Mouse (Mus musculus): ENCODE measurements at regions not wholly inside any gene's neighbourhood (a gene's known extent, or its start where the extent isn't known, plus 50 kb on each side); places are given as distances from the start of the nearest gene placed in this dataset.

DNA sequence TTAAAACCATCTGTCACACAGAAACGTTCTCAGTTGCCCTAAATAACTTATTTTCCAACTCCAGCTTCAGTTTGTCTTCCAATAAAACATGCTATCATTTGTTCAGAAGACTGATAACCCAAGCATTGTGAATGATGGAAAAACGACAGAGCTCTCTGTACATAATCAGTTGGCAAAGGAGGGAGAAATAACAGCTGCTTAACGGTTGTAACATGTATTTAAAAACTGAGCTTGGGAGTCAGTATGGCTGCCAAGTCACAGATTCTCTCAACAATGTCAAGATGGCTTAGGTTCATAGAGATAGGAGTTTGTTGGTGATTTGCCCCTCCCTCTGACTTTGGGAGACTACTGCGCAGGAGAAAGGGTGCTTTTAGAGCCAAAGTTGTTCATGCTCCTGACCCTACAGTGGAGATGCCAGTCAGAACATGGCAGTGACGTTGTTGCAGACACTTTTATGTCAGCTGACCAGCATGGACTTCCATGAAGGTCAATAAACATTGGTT lies 140.2 kb downstream of the Qpct start:
- Histone ChIP-seq H3K4me1 (no peaks in the 10 kb centered on the region), H3K27ac (replicated peaks) (no peak overlapping the region), H3K27me3 (replicated peaks; ENCODE audit: low read depth, poor library complexity, severe bottlenecking) (no peaks in the 10 kb centered on the region), H3K36me3 (replicated peaks) (no peaks in the 10 kb centered on the region), H3K9me3 (no peaks in the 10 kb centered on the region), H3K4me3 (no peak overlapping the region)
- DNase-seq (ENCODE audit: low spot score): no peak
- 74% methylated on average over 5 of the region's 5 CpGs for WGBS

DNA sequence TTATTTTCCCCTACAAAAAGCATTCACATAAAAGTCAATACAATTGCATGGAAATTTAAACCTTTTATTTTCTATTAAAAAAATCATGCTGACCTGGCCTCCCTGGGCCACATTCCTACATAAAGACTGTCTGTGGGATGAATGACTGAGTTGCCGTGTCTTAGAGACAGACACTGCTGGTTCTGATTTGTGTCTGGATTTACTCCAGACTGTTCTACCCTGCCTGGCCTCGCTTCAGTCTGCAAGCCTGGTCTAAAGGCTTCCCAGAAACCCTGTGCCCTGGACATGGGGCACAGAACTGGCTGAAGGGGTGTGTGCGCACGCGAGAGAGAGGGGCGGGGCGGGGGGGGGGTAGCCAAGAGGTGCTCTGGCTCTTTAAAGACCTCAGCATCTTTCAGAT lies 136.6 kb downstream of the Qpct start:
- Histone ChIP-seq H3K9me3 (no peaks in the 10 kb centered on the region), H3K27me3 (replicated peaks; ENCODE audit: low read depth, poor library complexity, severe bottlenecking) (no peaks in the 10 kb centered on the region), H3K27ac (replicated peaks) (no peak overlapping the region), H3K4me1 (no peaks in the 10 kb centered on the region), H3K4me3 (no peak overlapping the region), H3K36me3 (replicated peaks) (no peaks in the 10 kb centered on the region)
- no peak for DNase-seq (ENCODE audit: low spot score)
- whole genome bisulfite sequencing: 78% methylated on average over 7 of the region's 7 CpGs

- Histone ChIP-seq H3K4me1 (peaks cover 5% of the 10 kb centered on the region; the same call in 1 of the 2 replicates), H3K36me3 (replicated peaks) (no peaks in the 10 kb centered on the region), H3K27me3 (replicated peaks; ENCODE audit: low read depth, poor library complexity, severe bottlenecking) (no peaks in the 10 kb centered on the region), H3K27ac (replicated peaks) (no peak overlapping the region), H3K4me3 (no peak overlapping the region), H3K9me3 (no peaks in the 10 kb centered on the region)
- DNase-seq (ENCODE audit: low spot score): no peak
- 84% methylated on average over 3 of the region's 3 CpGs for WGBS
Observed at GRCm38 (mm10) chr17:79180277-79181130, 128.8 kb downstream of the Qpct start.

GRCm38 (mm10) chr17:79177259-79177658 lies 125.6 kb downstream of the Qpct start:
- Histone ChIP-seq H3K27ac (replicated peaks) (no peak overlapping the region), H3K9me3 (no peaks in the 10 kb centered on the region), H3K4me3 (no peak overlapping the region), H3K4me1 (peaks cover 5% of the 10 kb centered on the region), H3K27me3 (replicated peaks; ENCODE audit: low read depth, poor library complexity, severe bottlenecking) (no peaks in the 10 kb centered on the region), H3K36me3 (replicated peaks) (no peaks in the 10 kb centered on the region)
- WGBS: 91% methylated on average over 3 of the region's 3 CpGs
- no peak for DNase-seq (ENCODE audit: low spot score)

DNA sequence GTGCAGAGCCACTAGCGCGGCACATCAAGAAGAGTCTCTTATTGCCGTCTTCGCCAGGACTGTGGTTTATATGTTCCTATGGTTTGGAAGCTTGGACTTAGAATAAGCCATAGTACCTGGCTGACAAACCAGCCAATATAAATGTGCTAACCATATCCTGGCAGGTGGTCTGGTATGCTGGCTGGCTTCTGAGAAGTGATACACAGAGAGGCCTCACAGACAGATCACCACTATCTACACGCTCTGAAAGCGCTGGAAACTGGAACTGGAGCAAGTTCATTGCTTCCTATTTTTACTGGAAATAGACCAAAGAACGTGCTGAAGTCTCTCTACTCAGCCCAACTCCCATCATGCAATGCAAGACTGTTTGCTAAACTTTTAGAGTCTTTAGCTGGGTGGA lies 124.7 kb downstream of the Qpct start:
- 93% methylated on average over 7 of the region's 7 CpGs for WGBS
- H3K27me3 ChIP-seq (replicated peaks; ENCODE audit: low read depth, poor library complexity, severe bottlenecking): no peaks in the 10 kb centered on the region
- no peak for DNase-seq (ENCODE audit: low spot score)
- no peaks in the 10 kb centered on the region for H3K36me3 ChIP-seq (replicated peaks)
- no peaks in the 10 kb centered on the region for H3K9me3 ChIP-seq
- no peak overlapping the region for H3K4me3 ChIP-seq
- H3K4me1 ChIP-seq: peaks cover 7% of the 10 kb centered on the region
- H3K27ac ChIP-seq (replicated peaks): no peak overlapping the region

DNA sequence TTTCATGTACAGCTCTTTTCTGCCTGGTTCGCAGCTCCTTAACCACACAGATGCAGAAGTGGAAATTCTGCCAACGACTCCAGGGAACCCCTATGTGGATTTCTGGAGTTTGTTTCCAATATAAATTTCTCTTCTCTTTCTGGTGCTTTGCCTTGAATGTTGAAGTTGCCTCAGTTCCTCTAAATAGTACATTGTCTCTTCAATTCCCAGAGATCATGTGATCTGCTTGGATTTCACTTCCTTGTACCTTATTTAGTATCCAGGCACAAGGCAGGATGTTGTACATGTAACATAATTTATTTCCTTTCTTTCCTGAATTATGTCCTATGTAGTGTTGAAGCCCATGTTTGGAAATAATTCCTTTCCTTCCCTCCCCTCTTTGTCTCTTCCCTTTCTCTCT lies 123.7 kb downstream of the Qpct start:
- H3K27me3 ChIP-seq (replicated peaks; ENCODE audit: low read depth, poor library complexity, severe bottlenecking): no peaks in the 10 kb centered on the region
- H3K36me3 ChIP-seq (replicated peaks): no peaks in the 10 kb centered on the region
- H3K27ac ChIP-seq (replicated peaks): no peak overlapping the region
- DNase-seq (ENCODE audit: low spot score): no peak
- peaks cover 5% of the 10 kb centered on the region; the same call in 1 of the 2 replicates for H3K4me1 ChIP-seq
- H3K4me3 ChIP-seq: no peak overlapping the region
- H3K9me3 ChIP-seq: no peaks in the 10 kb centered on the region
- WGBS: 86% methylated on average over 2 of the region's 2 CpGs

DNA sequence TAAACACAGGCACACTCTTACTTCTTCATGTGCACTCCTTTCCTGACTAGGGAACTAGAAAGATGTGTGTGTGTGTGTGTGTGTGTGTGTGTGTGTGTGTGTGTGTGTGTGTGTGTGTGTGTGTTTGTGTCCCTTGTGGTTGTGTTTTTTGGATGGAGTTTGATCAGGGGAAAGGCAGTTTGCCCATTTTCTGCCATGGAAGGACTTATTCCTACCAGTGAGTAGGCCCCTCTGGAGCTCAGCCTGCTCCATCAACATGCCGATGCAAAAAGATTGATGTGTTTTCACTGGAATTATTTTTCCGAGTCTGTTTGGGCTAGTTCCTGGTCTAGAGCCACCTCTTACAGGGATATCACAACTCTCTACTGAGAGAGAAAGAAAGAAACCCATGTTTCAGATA lies 120.6 kb downstream of the Qpct start:
- no peaks in the 10 kb centered on the region for H3K27me3 ChIP-seq (replicated peaks; ENCODE audit: low read depth, poor library complexity, severe bottlenecking)
- H3K4me1 ChIP-seq: peaks cover 5% of the 10 kb centered on the region; the same call in 1 of the 2 replicates
- no peak overlapping the region for H3K4me3 ChIP-seq
- WGBS: 82% methylated on average over 2 of the region's 2 CpGs
- H3K36me3 ChIP-seq (replicated peaks): no peaks in the 10 kb centered on the region
- no peak overlapping the region for H3K27ac ChIP-seq (replicated peaks)
- no peaks in the 10 kb centered on the region for H3K9me3 ChIP-seq
- DNase-seq (ENCODE audit: low spot score): no peak

DNA sequence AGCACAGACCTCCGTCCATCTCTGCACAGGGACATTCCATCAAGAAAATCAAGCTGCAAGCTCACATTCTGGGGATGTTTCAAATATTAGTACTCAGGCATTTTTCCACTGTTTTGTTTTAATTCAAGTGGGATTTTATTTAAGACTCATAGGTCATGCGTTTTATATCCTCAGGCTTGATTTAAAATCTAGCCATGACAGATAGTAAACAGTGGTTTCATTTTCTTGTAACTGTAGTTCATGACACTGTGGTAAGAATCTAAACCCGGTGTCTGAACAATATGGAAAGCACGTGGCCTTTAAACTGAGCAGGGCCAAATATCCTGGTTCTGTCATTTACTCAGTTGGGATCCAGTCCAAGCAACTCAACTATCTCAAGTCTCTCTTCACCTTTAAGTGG lies 119.0 kb downstream of the Qpct start:
- Histone ChIP-seq H3K4me1 (peaks cover 5% of the 10 kb centered on the region; the same call in 1 of the 2 replicates), H3K27ac (replicated peaks) (no peak overlapping the region), H3K9me3 (no peaks in the 10 kb centered on the region), H3K36me3 (replicated peaks) (no peaks in the 10 kb centered on the region), H3K27me3 (replicated peaks; ENCODE audit: low read depth, poor library complexity, severe bottlenecking) (no peaks in the 10 kb centered on the region), H3K4me3 (no peak overlapping the region)
- WGBS: 82% methylated on average over 4 of the region's 4 CpGs
- no peak for DNase-seq (ENCODE audit: low spot score)

DNA sequence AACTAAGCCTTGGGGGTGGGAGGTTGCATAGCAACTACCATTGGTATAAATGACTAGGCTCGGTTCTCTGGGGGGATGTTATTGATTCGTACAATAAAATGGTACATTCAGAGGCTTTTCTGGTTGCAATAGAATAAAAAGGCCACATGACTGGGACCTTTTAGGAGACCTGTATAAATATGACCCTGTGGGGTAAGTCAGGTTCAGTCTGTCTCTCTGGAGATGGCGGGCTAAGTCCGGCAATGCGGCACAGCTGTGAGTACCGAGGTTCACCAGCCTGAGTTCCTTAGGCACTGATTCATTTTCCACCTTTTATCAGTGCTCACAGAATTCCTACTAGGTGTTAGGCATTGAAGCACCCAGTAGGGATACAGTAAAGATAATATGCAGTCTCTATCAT lies 115.5 kb downstream of the Qpct start:
- no peak overlapping the region for H3K4me3 ChIP-seq
- H3K4me1 ChIP-seq: peaks cover 10% of the 10 kb centered on the region
- H3K27me3 ChIP-seq (replicated peaks; ENCODE audit: low read depth, poor library complexity, severe bottlenecking): no peaks in the 10 kb centered on the region
- no peaks in the 10 kb centered on the region for H3K9me3 ChIP-seq
- 86% methylated on average over 6 of the region's 6 CpGs for WGBS
- H3K36me3 ChIP-seq (replicated peaks): no peaks in the 10 kb centered on the region
- no peak overlapping the region for H3K27ac ChIP-seq (replicated peaks)
- DNase-seq (ENCODE audit: low spot score): no peak

DNA sequence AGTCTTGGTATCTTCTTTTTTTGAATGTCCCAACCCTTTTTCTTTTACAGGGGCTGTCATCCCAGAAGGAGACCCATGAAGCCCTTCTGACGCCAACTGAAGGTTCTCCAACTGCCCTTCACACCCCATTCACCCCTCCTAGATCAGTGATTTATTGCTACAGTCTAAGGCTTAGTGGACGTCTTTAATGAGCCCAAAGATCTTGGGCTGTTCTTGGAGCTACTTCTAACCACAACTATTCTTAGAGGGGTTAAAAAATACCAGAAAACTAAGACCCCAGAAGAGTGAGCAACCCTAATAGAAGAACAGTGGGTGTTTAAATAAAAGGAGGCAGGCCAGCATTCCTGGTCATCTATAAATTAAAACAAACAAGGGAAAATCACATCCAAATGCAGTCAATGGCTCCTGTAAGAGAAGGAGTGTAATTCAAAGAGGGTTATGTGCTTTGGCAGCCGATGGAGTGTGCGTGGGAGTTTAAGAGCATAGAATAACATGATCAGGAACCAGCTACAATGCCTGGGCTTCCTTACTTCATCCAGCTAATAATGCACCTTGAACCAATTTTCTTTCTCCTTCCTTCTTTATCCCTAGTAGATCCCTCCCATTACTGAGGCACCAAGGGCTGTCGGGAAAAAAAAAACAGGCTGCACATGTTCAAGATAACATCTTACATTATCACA lies 113.3 kb downstream of the Qpct start:
- Histone ChIP-seq H3K9me3 (no peaks in the 10 kb centered on the region), H3K27ac (replicated peaks) (no peak overlapping the region), H3K4me1 (peaks cover 4% of the 10 kb centered on the region; the same call in 1 of the 2 replicates), H3K4me3 (no peak overlapping the region), H3K27me3 (replicated peaks; ENCODE audit: low read depth, poor library complexity, severe bottlenecking) (no peaks in the 10 kb centered on the region), H3K36me3 (replicated peaks) (no peaks in the 10 kb centered on the region)
- 65% methylated on average over 5 of the region's 5 CpGs for WGBS
- DNase-seq (ENCODE audit: low spot score): no peak

DNA sequence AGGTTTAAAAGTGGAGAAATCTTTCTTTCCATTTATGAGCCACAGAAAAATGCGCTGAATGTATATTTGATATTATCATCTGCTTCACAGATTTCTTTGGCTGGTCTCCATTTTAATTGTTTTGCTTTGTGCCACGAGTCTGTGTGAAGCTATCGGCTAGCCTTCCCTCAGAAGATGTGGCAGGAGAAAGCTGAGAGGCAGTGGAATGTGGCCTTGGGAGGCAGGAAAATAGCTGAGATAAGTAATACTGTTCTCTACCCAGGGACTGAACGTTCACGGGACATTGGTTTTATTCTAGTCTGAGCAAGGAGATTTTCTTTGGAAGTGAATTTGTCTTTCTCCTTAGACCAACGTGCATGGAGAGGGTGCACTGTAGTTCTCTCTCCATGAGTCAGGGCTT lies 112.3 kb downstream of the Qpct start:
- Histone ChIP-seq H3K27ac (replicated peaks) (no peak overlapping the region), H3K4me1 (peaks cover 4% of the 10 kb centered on the region; the same call in 1 of the 2 replicates), H3K27me3 (replicated peaks; ENCODE audit: low read depth, poor library complexity, severe bottlenecking) (no peaks in the 10 kb centered on the region), H3K9me3 (no peaks in the 10 kb centered on the region), H3K4me3 (no peak overlapping the region), H3K36me3 (replicated peaks) (no peaks in the 10 kb centered on the region)
- 86% methylated on average over 6 of the region's 6 CpGs for WGBS
- DNase-seq (ENCODE audit: low spot score): no peak

- no peaks in the 10 kb centered on the region for H3K36me3 ChIP-seq (replicated peaks)
- WGBS: 91% methylated on average over 2 of the region's 2 CpGs
- H3K27ac ChIP-seq (replicated peaks): no peak overlapping the region
- no peak for DNase-seq (ENCODE audit: low spot score)
- H3K4me1 ChIP-seq: no peaks in the 10 kb centered on the region
- no peaks in the 10 kb centered on the region for H3K9me3 ChIP-seq
- H3K27me3 ChIP-seq (replicated peaks; ENCODE audit: low read depth, poor library complexity, severe bottlenecking): no peaks in the 10 kb centered on the region
- no peak overlapping the region for H3K4me3 ChIP-seq
Observed at GRCm38 (mm10) chr17:79154138-79154537, 102.4 kb downstream of the Qpct start.

GRCm38 (mm10) chr17:79152823-79153222 lies 101.1 kb downstream of the Qpct start:
- 95% methylated on average over 3 of the region's 3 CpGs for WGBS
- H3K4me3 ChIP-seq: no peak overlapping the region
- no peaks in the 10 kb centered on the region for H3K4me1 ChIP-seq
- no peaks in the 10 kb centered on the region for H3K9me3 ChIP-seq
- no peaks in the 10 kb centered on the region for H3K27me3 ChIP-seq (replicated peaks; ENCODE audit: low read depth, poor library complexity, severe bottlenecking)
- DNase-seq (ENCODE audit: low spot score): no peak
- no peak overlapping the region for H3K27ac ChIP-seq (replicated peaks)
- H3K36me3 ChIP-seq (replicated peaks): no peaks in the 10 kb centered on the region
